Mouse (Mus musculus) CD4-positive, CD25-positive, alpha-beta regulatory T cell, adult 4 months (primary cell): ENCODE data around the gene Tigd2. TPM values are rescaled to one million over a fixed set of nuclear protein-coding genes. Genes with fewer than 3 reads are reported as not detected.

Experiments
- polyA plus RNA-seq, 2 experiments: library from polyadenylated mRNA; unstranded; fragments of 100-300 nt; shearing (Covaris generic); gene quantifications; one replicate each; pipeline ENCODE4 v1.2.1; 2017

Tigd2 gene
- polyA plus RNA-seq, 2 experiments from 2014 or later: 23.9 to 26.5 TPM

Other genes starting within 250 kb of the Tigd2 start
- under 1 TPM in 1 of 2 experiments, not detected in 1; 0.15 TPM for gene Fam13a, start 184.3 kb upstream of the Tigd2 start, polyA plus RNA-seq
- 10 to 100 TPM; 14.3 to 22.5 TPM for gene Gprin3, start 217.4 kb downstream of the Tigd2 start, polyA plus RNA-seq